Mouse (Mus musculus): Measurements from ENCODE around the gene 1700003H04Rik. TPM values are rescaled to one million over a fixed set of nuclear protein-coding genes. Genes with fewer than 3 reads are reported as not detected.

1700003H04Rik gene
- polyA plus RNA-seq, 1 experiment from 2014 or later: not detected

DNA sequence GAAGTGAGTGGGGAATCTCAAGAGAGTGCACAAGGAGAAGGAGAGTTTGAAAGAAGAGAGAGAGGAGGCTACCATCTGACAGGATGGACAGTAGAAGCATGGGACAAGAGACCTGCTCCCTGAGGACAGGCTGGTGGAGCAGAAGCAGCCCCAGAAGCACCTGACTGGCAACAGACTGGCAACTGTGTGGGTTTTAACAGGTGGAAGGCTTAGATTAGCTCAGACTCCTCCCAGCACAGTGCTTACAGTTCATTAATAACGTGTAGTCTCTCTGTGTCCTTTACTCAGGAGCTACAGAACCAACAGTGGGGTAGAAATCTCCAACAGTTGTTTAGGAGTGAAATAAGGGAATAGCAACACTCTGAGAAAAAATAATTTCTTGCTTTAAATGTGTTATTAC, 44.3 kb downstream of the 1700003H04Rik start:
- Histone ChIP-seq H3K27me3 (ENCODE audit: low read depth, poor library complexity, severe bottlenecking) (no peaks in the 10 kb centered on the region), H3K4me3 (no peak overlapping the region), H3K36me3 (no peaks in the 10 kb centered on the region), H3K9me3 (replicated peaks) (no peaks in the 10 kb centered on the region), H3K4me1 (no peaks in the 10 kb centered on the region), H3K27ac (replicated peaks) (no peak overlapping the region)
- WGBS: 63% methylated on average over 1 of the region's 1 CpGs
- no peak for DNase-seq (ENCODE audit: low spot score)

DNA sequence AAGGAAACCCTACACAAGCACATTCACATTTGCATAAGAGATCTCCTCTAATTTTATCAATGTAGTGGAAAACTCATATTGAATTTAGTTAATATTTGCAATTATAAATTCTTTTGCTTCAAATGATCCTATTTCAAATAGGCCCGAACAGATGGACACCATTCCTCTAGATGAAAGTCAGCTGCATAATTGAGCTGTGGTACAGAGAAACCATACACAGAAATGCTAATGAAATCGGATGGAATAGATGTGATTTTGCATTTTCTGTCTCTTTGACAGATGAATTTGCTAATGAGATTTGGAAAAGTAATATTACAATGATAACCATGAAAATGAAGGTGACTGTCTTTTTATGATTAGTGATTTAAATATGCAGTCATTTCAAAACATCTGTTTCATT, 62.1 kb downstream of the 1700003H04Rik start:
- Histone ChIP-seq H3K27ac (replicated peaks) (no peak overlapping the region), H3K27me3 (ENCODE audit: low read depth, poor library complexity, severe bottlenecking) (no peaks in the 10 kb centered on the region), H3K4me1 (no peaks in the 10 kb centered on the region), H3K9me3 (replicated peaks) (no peaks in the 10 kb centered on the region), H3K4me3 (no peak overlapping the region), H3K36me3 (no peaks in the 10 kb centered on the region)
- no peak for DNase-seq (ENCODE audit: low spot score)
- 90% methylated on average over 2 of the region's 2 CpGs for WGBS

Other genes starting within 250 kb of the 1700003H04Rik start
- gene 1700006A11Rik, start 155.1 kb downstream of the 1700003H04Rik start, polyA plus RNA-seq (2016; fragmentation: Nextera tagmentation; extraction: Ambion mirVana): not detected in 2 replicates